Mouse (Mus musculus) thymus, adult 2 months (tissue): ENCODE results near the gene Chit1.

Experiments
- CTCF ChIP-seq: fragments of 200-500 bp; IDR thresholded peaks from 2 replicates; pipeline ENCODE4 v1.5.1; 2012; ENCODE audit warnings: mild to moderate bottlenecking, control low read depth, low read length, moderate library complexity, borderline replicate concordance; ENCODE audit not compliant: control insufficient read depth, poor library complexity, insufficient read depth; ENCODE audit errors: extremely low read depth
- POLR2A ChIP-seq: fragments of 200-500 bp; IDR thresholded peaks from 2 replicates; pipeline ENCODE4 v1.6.1; 2012; ENCODE audit warnings: mild to moderate bottlenecking, low read length, control low read depth, moderate library complexity; ENCODE audit not compliant: control insufficient read depth, poor library complexity, insufficient read depth; ENCODE audit errors: extremely low read depth

GRCm38 (mm10) chr1:134133316-134133715 lies 22.3 kb downstream of the Chit1 start:
- no peak for TF ChIP-seq CTCF
- no peak for TF ChIP-seq POLR2A
